Mouse (Mus musculus): ENCODE results near the gene Gprc5a.

The Gprc5a gene

DNA sequence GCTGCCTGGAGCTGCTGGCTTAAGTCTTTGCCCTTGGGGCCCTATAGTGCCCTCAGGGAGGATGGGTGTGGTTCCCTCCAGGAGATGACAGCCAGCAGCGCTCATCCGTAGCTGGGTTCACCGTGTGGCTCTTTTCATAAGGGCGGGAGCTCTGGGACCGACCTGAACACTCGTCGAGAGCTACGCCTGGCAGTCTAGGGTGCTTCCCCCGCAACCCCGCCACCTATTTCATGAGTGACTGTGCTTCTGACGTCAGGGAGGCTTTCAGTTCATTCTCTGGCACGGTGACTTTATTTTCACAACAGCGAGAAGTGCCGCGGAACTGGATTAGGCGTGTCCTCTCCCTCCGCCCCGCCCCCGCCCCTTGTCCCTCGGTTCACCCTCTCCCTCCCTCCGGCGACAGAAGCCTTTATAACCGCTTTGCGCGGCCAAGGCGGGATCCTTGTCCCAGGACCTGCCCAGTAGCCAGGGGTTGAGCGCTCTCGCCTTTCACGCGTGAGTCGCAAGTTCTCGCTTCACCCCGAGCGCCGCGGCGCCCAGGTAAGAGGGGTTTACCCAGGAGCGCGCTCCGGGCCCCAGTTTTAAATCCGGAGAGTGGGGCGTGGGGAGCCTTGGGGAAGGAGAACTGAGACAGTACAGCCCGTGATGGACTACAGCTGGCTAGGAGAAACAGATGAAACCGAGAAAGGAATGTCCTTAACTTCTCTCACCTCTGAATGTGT lies at the start of gene Gprc5a:
Gprc5a (plus strand) TSS at position 416 of the 722 bp plus-strand sequence.
- no peak for DNase-seq (ENCODE audit: low read depth, low spot score)

GRCm38 (mm10) chr6:135017211-135017610 lies 48.2 kb upstream of the Gprc5a start:
- no peak for DNase-seq (ENCODE audit: low read depth, low spot score)

DNA sequence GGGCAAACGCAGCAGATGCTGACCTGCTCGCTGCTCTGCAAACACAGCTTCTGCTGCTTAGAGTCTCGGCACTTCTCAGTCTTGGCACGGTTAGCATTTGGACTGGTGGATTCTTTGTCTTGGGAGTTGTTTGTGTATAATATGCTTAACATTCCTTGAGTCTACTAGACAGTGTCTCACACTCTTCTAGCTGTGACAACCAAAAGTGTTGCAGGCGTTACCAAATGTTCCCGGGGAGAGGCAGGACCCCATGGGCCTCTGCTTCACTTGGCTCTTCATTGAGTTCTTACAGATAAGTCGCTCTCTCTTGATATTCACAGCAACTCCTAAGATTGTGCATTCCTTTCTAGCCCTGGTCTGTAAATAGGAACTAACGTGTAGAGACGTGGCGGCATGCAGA lies 45.9 kb upstream of the Gprc5a start:
- no peak for DNase-seq (ENCODE audit: low read depth, low spot score)

- DNase-seq (ENCODE audit: low read depth, low spot score) = no peak
These were observed 43.8 kb upstream of the Gprc5a start for GRCm38 (mm10) chr6:135021633-135022032.

DNA sequence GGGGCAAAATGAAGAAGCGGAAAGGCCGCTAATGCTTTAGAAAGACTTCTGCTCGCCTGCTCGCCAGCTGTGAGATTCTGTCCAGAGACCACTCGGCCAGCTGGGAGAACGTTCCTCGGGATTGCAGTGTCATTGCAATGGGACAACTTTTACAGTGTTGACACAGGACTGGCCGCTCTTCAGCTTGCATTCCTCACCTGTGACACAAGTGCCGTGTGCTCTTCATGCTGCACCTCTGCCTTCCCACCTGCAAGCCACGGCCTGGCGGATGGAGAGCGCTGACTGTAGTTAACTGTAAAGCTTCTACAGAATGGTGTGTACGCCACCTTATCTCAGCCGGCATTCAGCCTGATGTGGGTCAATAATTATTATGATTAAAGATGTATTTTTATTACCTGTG lies 42.1 kb upstream of the Gprc5a start:
- no peak for DNase-seq (ENCODE audit: low read depth, low spot score)

GRCm38 (mm10) chr6:135024781-135025420 lies 40.5 kb upstream of the Gprc5a start:
- no peak for DNase-seq (ENCODE audit: low read depth, low spot score)

DNA sequence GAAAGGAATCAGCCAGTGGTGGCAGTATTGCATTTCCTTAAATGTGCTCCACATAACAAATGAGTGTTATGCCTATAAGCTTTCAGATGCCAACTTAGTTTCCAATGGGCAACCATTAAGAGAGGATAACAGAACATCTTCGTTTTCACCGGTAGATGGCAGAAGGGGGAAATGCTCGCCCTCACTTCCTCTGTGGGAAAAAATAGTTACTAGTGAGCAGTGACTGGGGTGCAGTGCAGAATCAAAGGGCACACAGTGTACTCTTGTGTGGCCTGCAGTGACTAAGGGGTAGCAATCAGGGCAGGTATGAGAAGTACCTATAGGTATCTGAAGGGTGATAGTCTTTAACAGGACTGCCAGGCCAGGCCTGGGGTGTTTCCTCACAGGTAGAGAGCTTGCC lies 39.2 kb upstream of the Gprc5a start:
- no peak for DNase-seq (ENCODE audit: low read depth, low spot score)

- DNase-seq (ENCODE audit: low read depth, low spot score) = no peak
These were observed 38.7 kb upstream of the Gprc5a start for GRCm38 (mm10) chr6:135026755-135027154.

DNA sequence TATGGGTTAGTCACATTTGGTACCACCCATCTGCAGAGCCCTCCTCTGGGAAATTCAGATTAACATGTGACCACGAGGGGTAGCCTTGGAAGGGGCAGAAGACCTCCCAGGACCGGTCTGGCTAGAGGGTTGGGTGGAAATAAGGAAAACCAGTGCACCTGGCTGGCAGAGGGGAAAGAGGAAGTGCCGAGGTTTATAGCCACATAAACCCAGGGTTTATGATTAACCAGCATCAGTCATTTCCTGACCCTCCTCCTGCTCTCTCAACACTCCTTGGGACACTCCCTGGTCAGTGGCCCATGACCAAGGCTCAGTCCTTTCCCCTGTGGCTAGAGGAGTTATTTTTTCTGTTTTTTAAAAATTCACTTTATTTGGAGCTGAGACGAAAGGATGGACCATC lies 36.2 kb upstream of the Gprc5a start:
- DNase-seq (ENCODE audit: low read depth, low spot score) = no peak

DNA sequence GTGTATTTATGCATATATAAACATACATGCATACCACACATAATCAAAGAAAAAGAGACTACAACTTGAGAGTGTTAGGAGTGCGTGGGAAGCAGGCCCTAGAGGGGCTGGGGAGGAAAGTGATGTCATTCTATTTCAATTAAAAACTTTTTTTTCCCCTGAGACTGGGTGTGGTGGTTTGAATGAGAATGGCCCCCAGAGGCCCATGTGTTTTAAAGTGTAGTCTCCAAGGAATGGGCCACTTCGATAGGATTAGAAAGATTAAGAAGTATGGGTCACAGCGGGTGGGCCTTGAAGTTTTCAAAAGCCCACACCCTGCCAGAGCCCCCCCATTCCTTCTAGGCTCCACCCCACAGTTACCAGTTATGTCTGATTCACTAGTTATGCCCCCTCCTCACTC lies 26.8 kb upstream of the Gprc5a start:
- DNase-seq (ENCODE audit: low read depth, low spot score) = no peak

DNA sequence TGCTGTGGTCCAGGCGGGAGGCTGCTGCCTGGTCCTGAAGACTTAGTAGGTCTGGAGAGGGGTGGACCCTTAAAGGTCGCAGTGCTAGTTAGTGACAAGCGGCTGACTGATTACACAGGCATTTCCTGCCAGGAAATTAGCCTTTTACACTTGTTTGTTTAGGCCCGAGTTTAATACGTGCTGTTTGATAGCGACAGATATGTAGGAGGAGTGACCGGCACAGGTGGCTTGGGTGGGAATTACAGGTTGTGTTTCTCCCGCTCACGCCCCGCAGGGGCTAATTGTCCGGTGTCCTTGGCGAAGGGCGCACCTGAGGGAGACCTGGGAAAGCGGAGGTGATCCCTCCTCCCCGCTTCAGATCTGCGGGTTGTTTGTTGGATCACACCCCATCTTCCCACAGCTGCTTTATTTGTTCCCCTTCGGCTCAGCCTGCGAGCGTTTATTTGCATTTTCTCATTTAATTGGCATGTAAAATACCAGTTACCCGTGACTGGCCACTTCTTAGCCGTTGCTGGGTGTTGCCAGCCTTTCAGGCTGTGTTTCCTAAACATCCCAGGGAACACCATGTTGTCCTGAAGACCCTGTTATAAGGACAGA lies 25.1 kb upstream of the Gprc5a start:
- no peak for DNase-seq (ENCODE audit: low read depth, low spot score)

GRCm38 (mm10) chr6:135041930-135042329 lies 23.5 kb upstream of the Gprc5a start:
- DNase-seq (ENCODE audit: low read depth, low spot score) = no peak

- DNase-seq (ENCODE audit: low read depth, low spot score) = no peak
These were observed 18.2 kb upstream of the Gprc5a start for GRCm38 (mm10) chr6:135047276-135047675.

- DNase-seq (ENCODE audit: low read depth, low spot score) = no peak
These were observed 16.9 kb upstream of the Gprc5a start for GRCm38 (mm10) chr6:135048509-135048908.

- DNase-seq (ENCODE audit: low read depth, low spot score) = no peak
These were observed 16.5 kb upstream of the Gprc5a start for GRCm38 (mm10) chr6:135048956-135049355.

DNA sequence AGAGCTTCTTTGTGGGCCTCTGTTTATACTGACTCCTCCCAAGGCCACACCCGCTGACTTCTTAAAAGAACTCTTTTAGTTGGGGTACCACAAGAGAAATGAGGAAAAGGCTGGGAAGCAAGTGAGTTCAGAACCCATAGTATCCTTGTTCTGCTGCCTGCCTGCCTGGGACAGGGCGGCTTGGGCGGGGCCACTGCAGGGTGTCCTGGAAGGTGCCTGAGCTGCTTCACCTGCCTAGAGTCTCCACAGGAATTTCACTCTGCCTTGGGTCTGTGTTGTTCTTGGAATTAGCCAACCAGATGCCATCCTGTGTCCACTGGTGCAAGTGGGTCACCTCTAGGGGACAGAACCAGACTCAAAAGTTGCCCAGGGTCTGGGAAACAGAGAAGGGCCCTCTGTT lies 11.7 kb upstream of the Gprc5a start:
- no peak for DNase-seq (ENCODE audit: low read depth, low spot score)

- no peak for DNase-seq (ENCODE audit: low read depth, low spot score)
These were observed 9.6 kb upstream of the Gprc5a start for GRCm38 (mm10) chr6:135055882-135056281.

DNA sequence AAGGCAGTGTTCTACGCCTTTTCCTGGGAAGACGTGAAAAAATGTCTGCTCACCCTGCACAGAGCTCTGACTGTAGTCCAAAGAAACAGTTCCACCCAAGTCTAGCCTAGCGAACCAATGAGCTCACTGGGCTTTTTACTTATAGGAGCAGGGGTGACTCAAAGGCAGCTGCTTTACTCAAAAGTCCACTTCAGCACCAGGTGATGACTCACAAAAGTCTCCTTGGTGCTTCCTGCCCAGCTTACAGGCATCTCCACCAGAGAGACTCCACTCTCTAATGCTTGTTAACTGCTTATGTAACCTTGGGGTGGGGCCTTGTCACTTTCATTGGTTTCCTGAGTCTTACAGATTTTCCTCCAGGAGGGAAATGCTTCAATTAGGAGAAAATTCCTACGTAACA lies 4.7 kb upstream of the Gprc5a start:
- DNase-seq (ENCODE audit: low read depth, low spot score) = no peak

GRCm38 (mm10) chr6:135064621-135065020 lies 830 bp upstream of the Gprc5a start:
- DNase-seq (ENCODE audit: low read depth, low spot score) = no peak

GRCm38 (mm10) chr6:135066795-135067445 lies 1.5 kb downstream of the Gprc5a start:
- DNase-seq (ENCODE audit: low read depth, low spot score) = no peak

GRCm38 (mm10) chr6:135068221-135068620 lies 2.8 kb downstream of the Gprc5a start:
- no peak for DNase-seq (ENCODE audit: low read depth, low spot score)

DNA sequence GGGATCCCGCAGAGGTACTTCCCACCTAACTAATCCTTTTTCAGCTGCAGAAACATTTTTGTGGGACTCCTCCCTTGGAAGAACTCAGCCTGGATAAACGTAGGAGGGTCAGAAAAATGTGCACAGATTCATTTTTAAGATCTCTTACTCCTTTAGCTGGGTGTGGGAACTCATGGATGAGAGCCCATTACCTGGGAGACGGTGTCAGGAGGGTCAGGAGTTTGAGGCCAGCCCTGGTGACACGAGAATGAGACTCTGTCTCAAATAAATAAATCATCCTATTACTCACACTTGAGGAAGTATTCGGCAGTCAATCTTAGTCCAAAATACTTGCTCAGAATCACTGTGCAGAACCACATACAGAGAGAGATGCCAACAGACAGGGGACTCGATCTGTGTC lies 4.4 kb downstream of the Gprc5a start:
- no peak for DNase-seq (ENCODE audit: low read depth, low spot score)

- DNase-seq (ENCODE audit: low read depth, low spot score) = no peak
These were observed 4.9 kb downstream of the Gprc5a start for GRCm38 (mm10) chr6:135070347-135070746.

Measured in retina, adult 2 months (tissue).